8 mouse cellular contexts compared by ENCODE assay signal in the genomic region with DNA sequence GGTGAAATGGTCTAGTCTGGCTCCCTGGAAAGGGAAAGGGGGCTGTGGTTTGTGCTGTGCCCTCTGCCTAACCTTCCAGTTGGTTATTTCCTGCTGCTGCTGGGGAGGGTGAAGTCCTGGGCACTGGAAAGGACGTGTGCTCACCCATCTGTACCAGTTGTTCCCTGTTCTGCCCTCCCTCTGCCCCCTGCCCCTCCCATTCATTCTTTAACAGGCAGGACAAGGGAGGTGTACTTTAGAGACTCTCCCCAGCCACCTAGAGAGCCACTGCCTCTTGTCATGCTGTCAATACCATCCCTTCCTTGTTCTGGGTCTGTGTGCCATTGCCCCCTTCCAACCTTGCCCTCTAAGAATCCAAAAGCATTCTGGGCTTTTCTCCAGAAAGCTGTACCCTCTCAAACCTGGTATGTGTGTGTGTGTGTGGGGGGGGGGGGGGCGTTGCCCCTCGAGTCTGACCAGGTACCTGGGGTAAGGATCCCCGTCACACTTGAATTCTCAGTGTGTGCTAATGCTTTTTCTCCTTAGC. TPM values are rescaled to one million over a fixed set of nuclear protein-coding genes. Genes with fewer than 3 reads are reported as not detected.
DNase-seq lines count a peak whose midpoint lies in the region; ATAC-seq lines count a peak whose summit lies in the region.

No protein-coding gene starts in this region.

- no peaks in the 10 kb centered on the region for H3K9me3 ChIP-seq in embryonic facial prominence, embryonic 14.5 days (ENCODE audit: control insufficient read depth, low read length)

- H3K9ac ChIP-seq in embryonic facial prominence, embryonic 14.5 days (ENCODE audit: low read depth, low read length): 0 out of 2 replicates have a peak overlapping the region, but pooled peaks have one; percentile 10

- H3K27me3 ChIP-seq in embryonic facial prominence, embryonic 14.5 days (replicated peaks; ENCODE audit: control insufficient read depth, insufficient read depth, low read length): no peaks in the 10 kb centered on the region

- DNase-seq in 3T3-L1 (ENCODE audit: low read depth, low spot score): peak; percentile 24
- no peak for DNase-seq in embryonic facial prominence, embryonic 14.5 days (ENCODE audit: low spot score)
- DNase-seq in kidney, adult 11 months: peak; percentile 89
- peak; percentile 50 for DNase-seq in lung, postnatal 10 days
- DNase-seq in adrenal gland, adult 18-20 months (ENCODE audit: low spot score in 2 of 2): no peak
- DNase-seq in layer of hippocampus, adult 8-10 months (ENCODE audit: low spot score in 2 of 2): no peak
- DNase-seq in right cerebral cortex, adult 18-20 months: no peak
- DNase-seq in thymus, postnatal 4 days: no peak

- H3K4me1 ChIP-seq in embryonic facial prominence, embryonic 14.5 days (ENCODE audit: control insufficient read depth, insufficient read depth, low read length): peaks cover 18% of the 10 kb centered on the region

- H3K27ac ChIP-seq in embryonic facial prominence, embryonic 14.5 days (replicated peaks; ENCODE audit: low read depth, low read length): peak overlapping the region; percentile 55

- 58% methylated on average over 4 of the region's 4 CpGs for WGBS in embryonic facial prominence, embryonic 14.5 days

- ATAC-seq in embryonic facial prominence, embryonic 14.5 days (ENCODE audit: low read depth): 0 out of 2 replicates have a peak, but pooled peaks have one; percentile 4

- no peak overlapping the region for H3K4me2 ChIP-seq in embryonic facial prominence, embryonic 14.5 days (ENCODE audit: low read depth, low read length)

- no peak overlapping the region for H3K4me3 ChIP-seq in embryonic facial prominence, embryonic 14.5 days (ENCODE audit: low read depth, low read length)

- H3K36me3 ChIP-seq in embryonic facial prominence, embryonic 14.5 days (ENCODE audit: control insufficient read depth, insufficient read depth, low read length): no peaks in the 10 kb centered on the region

RNA-seq across cellular contexts. Expression of a gene that starts 27.3 kb away (rescaled TPM):
- 104 and 107 TPM in 2 replicates for polyA plus RNA-seq in embryonic facial prominence, embryonic 14.5 days (2014; fragmentation: Nextera tagmentation; extraction: Ambion mirVana)
- total RNA-seq in adrenal gland, adult 18-20 months (2021): 10 to 100 TPM; 49.6 to 52.2 TPM
- 10 to 100 TPM; 46.4 to 61.2 (median 57.8) TPM for total RNA-seq in layer of hippocampus, adult 8-10 months (2022)

RNA-seq across cellular contexts. Expression of a gene that starts 29.7 kb away (rescaled TPM):
- polyA plus RNA-seq in embryonic facial prominence, embryonic 14.5 days (2014; fragmentation: Nextera tagmentation; extraction: Ambion mirVana): 2.0 and 3.6 TPM in 2 replicates
- total RNA-seq in adrenal gland, adult 18-20 months (2021): 1 to 10 TPM; 8.5 to 9.8 TPM
- total RNA-seq in layer of hippocampus, adult 8-10 months (2022): 10 to 100 TPM; 15.1 to 18.5 (median 18.1) TPM

RNA-seq across cellular contexts. Expression of a gene that starts 58.0 kb away (rescaled TPM):
- polyA plus RNA-seq in embryonic facial prominence, embryonic 14.5 days (2014; fragmentation: Nextera tagmentation; extraction: Ambion mirVana): 39.1 and 53.6 TPM in 2 replicates
- 1 to 10 TPM in 1 of 2 experiments, under 1 TPM in 1; 0.93 to 4.1 TPM for total RNA-seq in adrenal gland, adult 18-20 months (2021)
- total RNA-seq in layer of hippocampus, adult 8-10 months (2022): 1 to 10 TPM in 1 of 4 experiments, under 1 TPM in 1, not detected in 2; 0.74 to 1.9 TPM

RNA-seq across cellular contexts. Expression of a gene that starts 59.4 kb away (rescaled TPM):
- polyA plus RNA-seq in embryonic facial prominence, embryonic 14.5 days (2014; fragmentation: Nextera tagmentation; extraction: Ambion mirVana): 21.2 and 30.4 TPM in 2 replicates
- 10 to 100 TPM; 11.0 to 14.0 TPM for total RNA-seq in adrenal gland, adult 18-20 months (2021)
- 1 to 10 TPM; 2.0 to 4.6 (median 3.0) TPM for total RNA-seq in layer of hippocampus, adult 8-10 months (2022)

Comparison
In these comparisons a context has a peak if more than half of its experiments do, and no peak if none do; other contexts are left out.
1. DNase-seq: peak in 3T3-L1 (single experiment), kidney, adult 11 months (single experiment) and lung, postnatal 10 days (single experiment); none in embryonic facial prominence, embryonic 14.5 days (single experiment), adrenal gland, adult 18-20 months (0 of 2), layer of hippocampus, adult 8-10 months (0 of 2), right cerebral cortex, adult 18-20 months (single experiment) and thymus, postnatal 4 days (single experiment).